Mouse (Mus musculus) frontal cortex, postnatal 36 days (tissue): ENCODE measurements around the gene Gpx2.

Experiments used
- DNase-seq, 2 experiments: peaks; one replicate each; pipeline ENCODE4 v3.0.0; 2022; ENCODE audit warnings: low spot score in 2 of 2

The Gpx2 gene

DNA sequence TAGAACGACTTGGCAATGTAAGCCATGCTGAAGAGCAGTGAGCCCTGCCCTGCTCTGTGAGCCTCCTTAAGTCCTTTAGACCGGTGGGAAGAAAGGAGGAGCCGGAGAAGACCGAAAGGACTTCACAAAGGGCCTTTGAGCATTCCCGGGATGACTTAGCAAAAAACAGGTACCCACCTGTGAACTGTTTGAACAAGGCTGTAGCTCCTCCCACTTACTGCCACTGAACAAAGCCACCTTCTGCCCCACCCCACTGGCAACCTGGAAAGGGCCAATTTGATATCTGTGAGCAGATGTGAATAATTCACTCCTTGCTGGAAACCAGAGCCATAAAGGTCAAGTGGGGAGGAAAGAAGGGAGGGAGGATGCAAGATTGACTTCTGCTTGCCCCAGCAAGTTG, at the start of gene Gpx2:
TSS of gene Gpx2 (minus strand) at position 205 of the 400 bp plus-strand sequence.
- DNase-seq = no peak

- no peak for DNase-seq
Observed at GRCm38 (mm10) chr12:76844346-76845061, 49.1 kb upstream of the Gpx2 start.

- DNase-seq = no peak
Observed at GRCm38 (mm10) chr12:76840081-76840480, 44.7 kb upstream of the Gpx2 start.

DNA sequence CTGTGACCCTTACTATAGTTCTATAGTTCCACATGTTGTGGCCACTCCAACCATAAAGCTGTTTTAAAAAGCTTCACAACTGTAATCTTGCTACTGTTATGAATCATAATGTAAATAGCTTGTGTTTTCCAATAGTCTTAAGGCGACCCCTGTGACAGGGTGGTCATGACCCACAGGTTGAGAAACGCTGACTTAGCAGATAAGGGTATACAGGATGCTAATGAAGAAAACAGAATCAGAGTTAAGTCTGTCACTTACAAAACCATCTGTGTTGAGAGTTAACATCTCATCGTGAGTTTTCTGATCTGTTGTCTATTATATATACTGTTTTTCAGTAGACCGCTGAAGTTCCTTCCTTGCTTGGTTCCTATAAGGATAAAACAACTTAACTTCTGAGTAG, 43.9 kb upstream of the Gpx2 start:
- no peak for DNase-seq

GRCm38 (mm10) chr12:76837844-76838650, 42.7 kb upstream of the Gpx2 start:
- no peak for DNase-seq

GRCm38 (mm10) chr12:76837101-76837843, 41.9 kb upstream of the Gpx2 start:
- peak; percentile 98 to 99 for DNase-seq

GRCm38 (mm10) chr12:76832704-76833103, 37.4 kb upstream of the Gpx2 start:
- no peak for DNase-seq

GRCm38 (mm10) chr12:76825283-76825682, 29.9 kb upstream of the Gpx2 start:
- DNase-seq = no peak

- peak; percentile 35 to 38 for DNase-seq
Observed at GRCm38 (mm10) chr12:76822651-76823041, 27.3 kb upstream of the Gpx2 start, which contains the start of gene Rab15. Gene Rab15, minus strand, starts transcription at chr12:76822908.

GRCm38 (mm10) chr12:76822002-76822650, 26.8 kb upstream of the Gpx2 start:
- DNase-seq = peak; percentile 40 to 47

GRCm38 (mm10) chr12:76820615-76821014, 25.3 kb upstream of the Gpx2 start:
- DNase-seq = no peak

DNA sequence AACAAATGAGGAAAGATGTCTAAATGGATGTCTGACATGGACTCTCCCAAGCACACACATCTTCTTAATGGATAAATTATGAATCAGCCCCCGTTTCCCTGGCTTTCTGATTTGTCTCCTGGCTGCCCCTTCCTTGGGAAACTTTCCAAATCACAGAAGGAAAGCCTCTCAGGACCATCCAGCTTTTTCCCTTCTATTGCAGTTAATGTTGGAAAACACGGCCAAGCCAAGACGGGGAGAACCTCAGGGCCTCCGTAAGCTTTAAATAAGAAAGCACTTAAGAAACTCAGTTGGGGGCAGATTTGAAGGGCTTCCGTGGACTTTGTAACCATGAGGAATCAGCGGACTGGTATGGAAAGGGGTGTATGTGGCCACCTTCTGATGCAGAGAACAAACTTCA, 24.5 kb upstream of the Gpx2 start:
- no peak for DNase-seq

DNA sequence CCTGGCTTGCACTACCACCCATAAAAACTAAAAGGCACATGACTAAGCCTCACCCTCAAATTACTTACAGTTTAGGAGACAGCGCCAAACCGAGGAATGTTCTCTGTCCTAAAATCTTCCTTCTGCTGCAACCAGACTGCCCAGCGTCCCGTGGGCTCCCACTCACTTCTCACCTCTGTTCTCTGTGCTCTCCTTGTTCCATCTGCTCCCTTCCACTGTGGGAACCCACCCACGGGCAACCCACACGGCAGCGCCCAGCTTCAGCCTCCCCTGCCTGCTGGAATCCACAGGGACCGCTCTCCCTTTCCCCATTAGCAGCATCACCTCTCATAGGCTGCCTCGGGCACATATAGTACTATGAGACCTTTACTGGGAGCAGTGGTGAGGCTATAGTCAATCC, 23.6 kb upstream of the Gpx2 start:
- DNase-seq = peak; percentile 80 to 84

- DNase-seq = no peak
Observed at GRCm38 (mm10) chr12:76818120-76818519, 22.8 kb upstream of the Gpx2 start.

DNA sequence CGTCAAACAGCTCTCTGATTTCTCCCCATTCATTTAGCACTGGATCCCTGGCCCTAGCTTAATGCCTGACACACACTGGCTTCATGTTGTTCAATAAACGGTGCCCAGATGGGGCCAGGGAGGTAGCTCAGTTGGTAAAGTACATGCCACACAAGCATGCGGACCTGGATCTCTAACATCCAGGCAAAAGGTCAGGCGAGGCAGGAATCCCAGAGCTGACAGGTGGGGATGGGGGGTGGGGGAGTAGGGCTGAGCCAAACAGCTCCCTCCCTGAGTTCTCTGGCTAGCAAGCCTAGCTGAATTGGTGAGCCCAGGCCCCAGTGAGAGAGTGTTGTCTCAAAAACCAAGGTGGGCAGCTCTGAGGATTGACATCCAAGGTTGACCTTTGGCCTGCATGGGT, 21.8 kb upstream of the Gpx2 start:
- DNase-seq = no peak

DNA sequence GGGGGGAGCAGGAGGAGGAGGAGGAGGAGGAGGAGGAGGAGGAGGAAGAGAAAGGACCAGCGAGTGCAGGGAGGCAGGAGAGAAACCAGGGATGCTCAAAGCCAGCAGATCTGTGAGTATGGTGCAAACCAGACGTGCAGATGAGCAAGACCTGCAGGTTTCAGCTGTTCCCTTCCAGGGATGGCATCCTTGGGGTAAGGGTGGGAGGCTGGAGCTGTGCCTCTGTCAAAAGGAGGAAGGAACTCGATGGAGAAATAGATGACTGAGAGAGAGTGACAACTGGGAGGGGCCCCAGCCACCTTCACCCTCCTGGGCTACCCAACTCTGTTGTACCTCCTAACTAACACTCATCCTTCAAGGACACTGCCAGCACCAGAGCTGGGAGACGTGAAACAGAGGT, 21.4 kb upstream of the Gpx2 start:
- DNase-seq = no peak

GRCm38 (mm10) chr12:76814120-76814519, 18.8 kb upstream of the Gpx2 start:
- DNase-seq = no peak

DNA sequence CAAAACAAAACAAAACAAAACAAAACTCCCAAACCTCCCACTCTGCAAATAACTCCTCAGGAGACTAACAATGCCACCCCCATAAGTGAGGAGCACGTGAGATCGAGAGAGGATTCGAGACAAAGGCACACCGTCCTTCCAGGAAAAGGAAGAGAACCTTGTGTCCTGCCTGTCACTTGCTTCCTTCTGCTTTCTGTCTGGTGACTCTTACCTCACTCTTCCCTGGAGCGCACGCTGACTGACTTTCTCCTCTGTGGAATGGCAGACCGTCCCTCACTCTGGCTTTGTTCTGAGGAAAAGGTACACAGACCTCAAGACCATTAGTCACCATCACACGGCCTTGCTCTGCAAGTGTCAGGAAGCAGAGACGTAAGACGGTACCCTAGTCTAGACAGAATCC, 18.2 kb upstream of the Gpx2 start:
- DNase-seq = no peak

DNA sequence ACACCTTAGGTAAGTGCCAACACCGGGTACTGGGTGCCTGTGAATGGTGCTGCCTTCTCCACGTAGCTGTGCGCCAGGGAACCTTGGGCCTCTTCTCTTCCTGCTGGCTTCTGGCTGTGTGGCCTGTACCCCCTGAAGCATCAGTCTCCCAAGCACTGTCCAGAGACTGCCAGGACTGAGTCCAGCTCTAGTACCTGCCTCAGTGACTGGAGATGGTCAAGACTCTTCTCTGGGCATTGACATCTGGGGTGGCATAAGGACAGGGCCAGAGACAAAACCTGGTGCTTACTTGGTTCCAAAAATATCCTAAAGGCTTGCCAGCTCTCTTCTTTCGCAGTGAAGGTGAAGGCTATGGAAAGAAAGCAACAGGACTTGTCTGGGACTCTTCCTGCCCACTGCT, 15.7 kb upstream of the Gpx2 start:
- DNase-seq = no peak

DNA sequence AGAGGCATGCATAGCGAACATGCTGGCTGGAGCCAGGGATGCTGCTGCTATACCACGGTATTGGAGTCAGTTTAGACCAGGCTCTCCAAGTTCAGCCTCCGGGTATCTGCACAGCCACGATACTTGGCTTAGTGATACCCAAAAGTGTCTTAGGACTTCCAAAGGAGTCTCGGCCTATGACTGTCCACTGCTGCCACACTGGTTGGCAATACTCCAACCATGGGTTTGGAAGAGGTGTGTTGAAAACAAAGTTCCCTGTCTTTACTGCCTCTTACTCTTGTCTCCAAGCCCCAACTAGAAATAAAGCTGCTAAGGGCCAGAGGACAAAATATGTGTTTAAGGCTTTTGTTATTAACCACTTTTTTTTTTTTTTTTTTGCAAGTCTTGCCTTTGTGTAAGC, 15.1 kb upstream of the Gpx2 start:
- no peak for DNase-seq

GRCm38 (mm10) chr12:76807796-76808195, 12.4 kb upstream of the Gpx2 start:
- peak; percentile 47 to 72 for DNase-seq
